Mouse (Mus musculus) left cerebral cortex, adult 11 months (tissue): ENCODE data around the gene Trmt2a.

Source experiments
- DNase-seq: peaks from one replicate; pipeline ENCODE4 v3.0.0; 2022; ENCODE audit warnings: low spot score

Trmt2a gene

DNA sequence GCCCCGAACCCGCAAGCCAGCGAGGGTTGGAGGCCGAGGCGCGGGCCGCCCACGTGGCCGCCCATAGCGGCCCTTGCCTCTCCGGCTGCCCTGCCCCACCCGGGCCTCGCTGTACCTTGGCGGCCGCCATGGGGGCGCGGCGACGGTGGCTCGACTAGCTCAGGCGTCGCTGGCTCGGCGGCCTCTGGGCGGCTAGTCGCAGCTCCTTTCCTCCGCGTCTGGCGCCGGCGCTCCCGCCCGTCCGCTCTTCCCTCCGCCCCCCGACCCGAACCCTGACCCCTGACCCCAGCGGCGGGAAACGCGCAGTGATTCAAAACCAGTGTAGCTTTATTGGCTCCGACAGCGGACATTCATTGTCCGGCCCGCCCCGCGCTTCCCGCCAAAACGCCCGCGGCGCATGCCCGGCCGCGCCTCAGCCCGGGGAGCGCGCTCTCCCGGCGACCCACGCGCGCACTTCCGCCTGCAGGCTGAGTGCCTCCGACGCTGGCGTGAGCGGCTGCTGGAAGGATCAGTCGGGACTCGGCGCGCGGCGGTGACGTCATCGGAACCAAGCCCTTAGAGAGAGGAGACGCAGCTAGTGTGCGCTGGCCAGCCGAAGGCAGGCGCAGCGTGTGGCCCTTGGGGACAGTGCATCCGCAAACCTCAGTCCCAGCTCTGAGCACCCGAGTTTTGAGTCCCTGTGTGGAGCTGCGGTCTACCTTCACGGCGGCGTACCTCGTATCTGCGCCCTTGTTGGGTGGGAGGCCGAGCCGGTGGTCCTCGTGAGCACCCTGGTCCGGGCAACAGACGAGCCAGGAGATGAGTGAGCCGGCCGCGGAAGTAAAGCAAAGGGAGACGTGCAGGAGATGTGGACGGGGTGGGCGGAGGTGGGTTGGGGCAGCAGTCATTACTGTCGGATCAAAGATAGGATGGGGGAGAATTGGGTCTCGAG, at the start of gene Trmt2a, which contains the start of gene Ranbp1:
Gene Trmt2a (plus strand): TSS at position 247 of the 931 bp plus-strand sequence.
Gene Ranbp1 (minus strand): TSS at position 300 of the 931 bp plus-strand sequence.
- DNase-seq = peak; percentile 99

GRCm38 (mm10) chr16:18200062-18200461, 48.4 kb upstream of the Trmt2a start:
- no peak for DNase-seq

DNA sequence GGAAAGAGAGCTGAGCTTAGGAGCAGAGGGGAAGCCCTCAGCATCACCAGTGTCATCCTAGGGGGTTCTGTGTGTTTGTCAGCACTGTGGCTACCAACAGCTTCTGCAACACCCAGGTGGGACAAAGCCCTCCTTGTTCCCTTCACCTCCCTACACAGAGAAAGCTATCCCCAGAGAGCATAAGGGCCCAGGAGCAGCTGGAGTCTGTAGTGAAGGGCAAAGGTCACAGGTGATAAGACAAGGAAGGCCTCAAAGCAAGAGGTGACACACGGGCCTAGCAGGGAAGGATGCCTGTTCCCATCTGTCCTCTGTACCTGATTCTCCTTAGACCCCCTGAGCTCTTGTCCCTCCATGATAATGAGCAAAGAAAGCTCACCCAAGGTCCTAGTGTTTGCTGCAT, 46.9 kb upstream of the Trmt2a start:
- no peak for DNase-seq

DNA sequence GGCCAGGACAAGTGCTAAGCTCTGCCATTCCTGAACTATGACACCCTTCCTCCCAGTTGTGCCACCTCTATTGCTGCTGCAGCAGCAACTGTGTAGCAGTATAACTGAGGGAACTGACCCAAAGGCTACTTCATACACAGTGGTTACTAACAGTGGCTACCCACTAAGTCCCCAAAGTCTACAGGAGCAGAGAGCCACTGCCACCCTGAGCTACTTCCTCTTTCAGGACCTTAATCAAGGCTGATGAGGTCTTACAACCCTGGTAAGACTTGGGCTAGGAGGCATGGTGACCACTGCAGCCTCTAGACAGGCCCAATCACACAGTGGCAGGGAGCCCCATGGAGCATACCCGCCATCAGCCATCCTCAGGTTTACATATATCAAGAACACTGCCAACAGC, 46.4 kb upstream of the Trmt2a start:
- no peak for DNase-seq

DNA sequence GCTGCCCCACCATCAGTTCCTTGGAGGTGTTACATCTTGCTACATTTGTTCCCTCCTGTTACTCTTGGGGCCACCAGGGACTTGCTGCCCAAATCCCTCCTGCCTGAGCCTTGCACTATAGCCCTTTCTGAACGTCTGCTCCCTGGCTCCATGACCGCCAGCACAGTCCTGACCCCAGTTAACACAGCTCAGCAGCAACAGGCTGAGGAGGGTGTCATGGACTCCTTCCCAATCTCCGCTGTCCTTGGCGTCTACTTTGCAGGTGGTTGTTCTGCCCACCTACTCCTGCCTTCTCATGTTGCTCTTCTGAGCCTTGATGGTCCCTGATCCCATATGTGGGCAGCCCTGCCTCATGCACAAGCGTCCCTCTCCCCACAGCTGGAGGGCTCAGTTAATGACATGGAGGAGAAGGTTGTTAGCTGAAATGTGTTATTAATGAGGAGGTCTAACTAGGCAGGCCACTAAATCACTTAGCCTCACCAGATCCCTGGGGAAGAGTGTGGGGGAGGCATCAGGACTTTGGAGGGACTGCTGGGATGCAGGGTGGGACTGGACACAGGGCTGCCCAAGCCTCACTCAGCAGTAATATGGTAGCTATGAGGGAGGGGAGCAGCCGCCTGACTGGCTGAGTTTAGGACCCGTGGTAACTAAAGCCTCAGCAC, 44.9 kb upstream of the Trmt2a start:
- DNase-seq = no peak

GRCm38 (mm10) chr16:18210701-18211416, 37.6 kb upstream of the Trmt2a start:
- peak; percentile 72 for DNase-seq

DNA sequence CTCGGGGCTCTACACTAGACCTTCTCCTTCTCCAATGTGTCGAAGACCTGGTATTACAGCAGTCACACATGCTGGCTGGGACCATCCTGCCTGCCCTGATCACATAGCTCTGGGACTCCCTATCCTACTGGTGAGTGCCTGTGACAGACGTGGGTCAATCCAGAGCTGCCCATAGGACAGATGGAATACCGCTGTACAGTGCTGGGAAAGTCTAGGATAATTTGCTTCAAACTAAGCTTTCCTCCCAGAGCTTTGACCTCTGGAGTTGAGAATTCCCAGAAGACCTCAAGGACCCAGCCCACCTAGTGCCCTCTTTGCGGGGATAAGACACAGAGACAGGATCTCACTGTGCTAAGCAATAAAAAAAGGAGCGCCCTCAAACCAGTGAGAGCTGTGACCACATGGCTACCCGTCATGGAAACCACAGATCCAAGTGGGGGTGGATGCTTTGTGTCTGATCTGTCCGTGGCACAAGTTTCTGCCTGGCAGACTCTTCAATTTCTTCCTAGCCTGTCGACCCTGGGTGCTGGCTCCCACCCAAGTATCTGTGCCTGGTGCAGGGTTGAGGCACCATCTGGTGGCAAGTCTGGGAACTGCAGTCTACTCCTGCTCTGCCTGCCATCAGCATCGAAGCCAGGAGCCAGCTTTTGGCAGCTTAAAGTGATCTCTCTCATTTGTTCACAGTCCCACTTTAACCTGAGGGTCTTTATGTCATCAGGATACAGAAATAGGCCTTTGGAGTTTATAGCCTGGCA, 36.9 kb upstream of the Trmt2a start:
- peak; percentile 86 for DNase-seq

DNA sequence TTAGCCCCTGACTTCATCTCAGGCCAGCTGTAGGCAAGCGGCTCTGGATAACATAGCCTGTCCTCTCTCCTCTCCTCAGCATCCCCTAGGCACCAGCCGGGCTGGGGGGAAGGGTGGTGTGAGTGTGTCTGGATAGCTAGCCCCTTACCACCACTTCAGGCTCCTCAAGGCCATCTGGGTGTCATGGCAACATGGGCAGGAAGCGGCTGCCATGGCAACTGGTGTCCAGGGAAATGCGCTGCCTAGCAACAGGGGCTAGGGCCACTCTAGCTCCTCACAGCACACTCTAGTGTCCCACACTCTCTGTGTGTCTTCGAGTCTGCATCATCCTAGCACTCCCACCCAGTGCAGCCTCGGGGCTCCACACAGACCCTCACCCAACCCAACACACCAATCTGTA, 34.8 kb upstream of the Trmt2a start:
- DNase-seq = no peak

- DNase-seq = no peak
These were observed 33.6 kb upstream of the Trmt2a start for GRCm38 (mm10) chr16:18214858-18215257.

DNA sequence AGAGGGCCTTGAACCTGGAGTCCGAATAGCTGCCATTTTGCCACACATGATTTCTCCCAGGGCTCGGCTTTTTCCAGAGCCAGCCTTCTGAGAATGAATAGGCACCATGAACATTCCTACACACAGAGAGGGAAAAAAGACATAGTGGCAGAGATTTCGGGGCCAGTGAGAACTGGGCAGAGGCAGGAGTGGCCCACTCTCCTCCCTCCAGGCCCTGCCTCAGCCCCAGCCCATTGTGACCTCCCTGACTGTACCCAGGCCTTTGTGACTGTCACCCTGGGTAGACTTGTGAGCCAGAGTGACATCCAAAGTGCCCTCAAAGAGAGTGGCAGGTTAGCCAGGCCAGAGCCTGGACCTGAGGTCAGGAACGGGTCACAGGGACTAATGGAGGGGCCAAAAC, 30.9 kb upstream of the Trmt2a start, which contains the start of gene Ccdc188:
Gene Ccdc188 (plus strand): TSS at position 301 of the 400 bp plus-strand sequence.
- DNase-seq = no peak

DNA sequence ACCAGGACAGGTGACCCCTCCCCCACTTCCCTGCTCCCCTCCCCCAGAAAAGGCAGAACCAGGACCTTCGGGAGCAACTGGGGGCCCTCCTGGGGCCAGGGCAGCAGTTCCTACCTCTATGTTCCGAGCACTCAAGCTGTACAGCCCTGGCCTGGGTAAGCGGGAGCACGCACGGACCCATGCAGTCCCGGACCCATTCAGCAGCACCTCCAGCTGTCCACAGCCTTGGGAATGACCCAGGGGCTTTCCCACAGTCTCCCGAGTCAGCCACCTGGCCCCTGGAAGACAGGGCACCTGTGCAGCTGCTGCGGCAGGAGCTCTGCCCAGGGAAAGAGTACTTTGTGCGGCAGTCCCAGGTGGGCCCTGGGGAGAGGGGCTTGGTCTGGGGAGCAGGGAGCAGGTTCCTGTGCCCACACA, 29.9 kb upstream of the Trmt2a start:
- no peak for DNase-seq

- no peak for DNase-seq
These were observed 28.5 kb upstream of the Trmt2a start for GRCm38 (mm10) chr16:18220001-18220400.

- no peak for DNase-seq
These were observed 27.5 kb upstream of the Trmt2a start for GRCm38 (mm10) chr16:18220856-18221542.

- DNase-seq = no peak
These were observed 27.0 kb upstream of the Trmt2a start for GRCm38 (mm10) chr16:18221543-18221898.

GRCm38 (mm10) chr16:18222188-18222587, 26.3 kb upstream of the Trmt2a start:
- DNase-seq = no peak

DNA sequence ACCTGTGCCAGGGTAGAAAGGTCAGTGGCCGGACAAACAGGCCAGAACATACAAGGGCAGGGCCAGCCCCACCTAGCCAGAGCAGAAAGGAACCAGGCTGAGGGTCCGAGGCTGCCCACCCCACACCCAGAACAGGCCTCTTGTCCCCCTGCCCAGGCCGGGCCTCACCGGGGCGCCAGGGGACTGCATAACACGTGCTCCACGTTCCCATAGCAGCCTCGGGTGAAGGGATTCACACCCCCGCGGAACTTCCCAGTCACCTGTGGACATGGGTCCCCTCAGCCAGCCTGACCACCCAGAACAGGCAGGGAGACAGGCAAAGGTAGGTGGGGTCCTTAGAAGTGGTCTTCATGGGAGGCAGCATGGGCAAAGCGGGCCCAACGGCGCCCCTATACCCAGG, 21.3 kb upstream of the Trmt2a start:
- no peak for DNase-seq

DNA sequence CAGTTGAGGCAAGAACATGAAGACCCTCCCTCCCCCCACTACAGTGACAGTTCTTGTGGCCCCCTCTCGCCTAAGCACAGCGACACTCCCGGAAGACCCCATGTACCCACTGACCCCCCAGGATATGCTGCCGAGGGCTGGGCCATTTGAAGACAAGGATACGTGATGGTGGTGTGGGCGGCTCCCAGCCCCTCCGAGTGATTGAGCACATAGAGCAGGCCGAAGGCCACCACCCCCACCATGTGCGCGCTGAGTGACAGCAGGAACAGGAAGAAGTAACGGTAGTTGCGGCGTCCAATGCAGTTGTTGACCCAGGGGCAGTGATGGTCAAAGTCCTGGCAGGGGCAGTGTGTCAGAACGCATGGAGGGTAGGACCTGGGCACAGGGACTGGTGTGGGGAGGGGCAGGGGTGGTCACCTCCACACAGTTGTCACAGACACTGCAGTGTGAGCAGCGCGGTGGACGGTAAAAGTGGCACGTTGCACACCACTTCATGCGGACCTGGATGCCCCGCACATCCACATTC, 20.5 kb upstream of the Trmt2a start:
- no peak for DNase-seq

DNA sequence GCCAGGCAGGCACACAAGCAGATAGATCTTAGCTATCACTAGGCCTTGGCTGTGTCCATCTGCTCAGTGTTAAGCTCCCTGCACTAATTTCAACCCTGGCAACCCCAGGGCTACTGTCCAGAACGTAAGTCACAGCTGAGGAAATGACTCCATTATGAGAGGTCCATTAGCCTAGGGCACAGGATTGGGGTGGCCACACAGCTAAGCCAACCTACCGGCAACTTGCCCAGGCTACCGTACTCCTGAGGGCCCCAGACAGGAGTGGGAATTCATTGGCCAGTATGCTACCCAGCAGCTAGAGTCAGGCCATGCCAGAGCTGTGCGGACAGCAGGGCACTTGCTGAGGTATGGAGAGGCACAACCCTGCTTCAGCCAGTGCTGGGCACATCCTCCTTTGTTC, 19.6 kb upstream of the Trmt2a start:
- DNase-seq = no peak

GRCm38 (mm10) chr16:18229622-18230021, 18.9 kb upstream of the Trmt2a start:
- DNase-seq = peak; percentile 83

- DNase-seq = no peak
These were observed 17.9 kb upstream of the Trmt2a start for GRCm38 (mm10) chr16:18230617-18231016.

DNA sequence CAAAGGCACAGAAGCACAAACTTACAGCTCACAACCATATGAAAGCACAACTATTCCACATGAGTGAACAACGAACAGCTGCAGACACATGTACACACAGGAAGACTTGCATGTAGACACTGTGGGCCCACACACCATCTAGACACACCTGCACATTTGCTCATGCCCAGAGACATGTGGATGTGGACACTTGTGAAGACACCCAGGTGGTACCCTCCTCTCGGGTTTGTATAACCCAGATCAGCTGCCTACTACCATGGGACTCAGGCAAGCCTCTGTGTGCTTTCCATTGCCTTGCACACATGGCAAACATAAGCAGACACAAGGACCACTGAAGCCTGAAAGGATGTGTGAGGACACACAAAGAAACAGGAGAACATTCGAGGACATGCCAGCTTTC, 17.4 kb upstream of the Trmt2a start:
- DNase-seq = no peak
